Mouse (Mus musculus) MEL (cell line): ENCODE measurements around the gene Nr1h3. TPM values are rescaled to one million over a fixed set of nuclear protein-coding genes. Genes with fewer than 3 reads are reported as not detected.
A peak's percentile ranks its signal among the peaks of the same experiment; 100 is the strongest.

ENCODE experiments used
- DNase-seq: peaks from one replicate; pipeline ENCODE4 v3.0.0; 2011; ENCODE audit warnings: low read depth, low spot score
- H3K27ac ChIP-seq: 2 replicates; pipeline ENCODE4 v1.5.1; 2012; ENCODE audit warnings: low read depth, mild to moderate bottlenecking, control low read depth, low read length, moderate library complexity; ENCODE audit not compliant: control insufficient read depth
- H3K27me3 ChIP-seq, 2 experiments: fragments of 150-350 bp in 1 of 2; sonication (generic) in 1 of 2; 2 replicates each; pipeline ENCODE4 v1.6.1; 2012; ENCODE audit warnings: low read length in 2 of 2, mild to moderate bottlenecking in 2 of 2, improper control_type of control experiment in 1 of 2, moderate library complexity in 1 of 2; ENCODE audit not compliant: insufficient read depth in 2 of 2, control insufficient read depth in 1 of 2
- H3K36me3 ChIP-seq, 2 experiments: 2 replicates each; pipeline ENCODE4 v1.6.1; 2012 to 2014; ENCODE audit warnings: low read length in 2 of 2, improper control_type of control experiment in 1 of 2, inconsistent platforms in 1 of 2, mild to moderate bottlenecking in 1 of 2; ENCODE audit not compliant: insufficient read depth in 2 of 2, control insufficient read depth in 1 of 2
- H3K4me1 ChIP-seq, 2 experiments: fragments of 150-350 bp in 1 of 2; sonication (generic) in 1 of 2; 2 replicates each; pipeline ENCODE4 v1.6.1; 2012; ENCODE audit warnings: low read length in 2 of 2, improper control_type of control experiment in 1 of 2, mild to moderate bottlenecking in 1 of 2; ENCODE audit not compliant: insufficient read depth in 2 of 2, control insufficient read depth in 1 of 2
- H3K4me3 ChIP-seq, 2 experiments: fragments of 150-350 bp in 1 of 2; sonication (generic) in 1 of 2; 2 replicates each; pipeline ENCODE4 v1.5.1; 2012; ENCODE audit warnings: low read depth in 2 of 2, low read length in 2 of 2, mild to moderate bottlenecking in 2 of 2, moderate library complexity in 2 of 2, control low read depth in 1 of 2, improper control_type of control experiment in 1 of 2; ENCODE audit not compliant: control insufficient read depth in 1 of 2, insufficient read depth in 1 of 2
- H3K79me2 ChIP-seq: 2 replicates; pipeline ENCODE4 v1.6.1; 2012; ENCODE audit warnings: mild to moderate bottlenecking, low read length, moderate library complexity; ENCODE audit not compliant: control insufficient read depth, poor library complexity, insufficient read depth
- H3K9ac ChIP-seq: 2 replicates; pipeline ENCODE4 v1.6.1; 2012; ENCODE audit warnings: low read depth, mild to moderate bottlenecking, control low read depth, low read length, moderate library complexity; ENCODE audit not compliant: control insufficient read depth, poor library complexity, severe bottlenecking
- H3K9me3 ChIP-seq: fragments of 150-350 bp; sonication (generic); replicated peaks from 2 replicates; pipeline ENCODE4 v1.6.1; 2012; ENCODE audit warnings: mild to moderate bottlenecking, low read length, improper control_type of control experiment, moderate library complexity; ENCODE audit not compliant: insufficient read depth
- CHD2 ChIP-seq: IDR thresholded peaks from 2 replicates; pipeline ENCODE4 v1.6.1; 2011; ENCODE audit warnings: low read length, improper control_type of control experiment
- E2F4 ChIP-seq: IDR thresholded peaks from 2 replicates; pipeline ENCODE4 v1.6.1; 2011; ENCODE audit warnings: low read depth, low read length, improper control_type of control experiment, borderline replicate concordance
- ELF1 ChIP-seq: IDR thresholded peaks from 2 replicates; pipeline ENCODE4 v1.6.1; 2014; ENCODE audit warnings: low read depth, mild to moderate bottlenecking, inconsistent platforms, low read length, improper control_type of control experiment, moderate library complexity
- EP300 ChIP-seq, 2 experiments: IDR thresholded peaks; 2 replicates each; pipeline ENCODE4 v1.6.1; 2011; ENCODE audit warnings: improper control_type of control experiment in 2 of 2, low read length in 2 of 2, low read depth in 1 of 2, mild to moderate bottlenecking in 1 of 2
- ETS1 ChIP-seq: IDR thresholded peaks from 2 replicates; pipeline ENCODE4 v1.6.1; 2012; ENCODE audit warnings: low read depth, mild to moderate bottlenecking, inconsistent platforms, low read length, improper control_type of control experiment, moderate library complexity
- HCFC1 ChIP-seq: IDR thresholded peaks from 2 replicates; pipeline ENCODE4 v1.6.1; 2012; ENCODE audit warnings: low read depth, mild to moderate bottlenecking, inconsistent platforms, low read length, improper control_type of control experiment, moderate library complexity
- MAZ ChIP-seq: IDR thresholded peaks from 2 replicates; pipeline ENCODE4 v1.6.1; 2012; ENCODE audit warnings: low read depth, mild to moderate bottlenecking, inconsistent platforms, low read length, improper control_type of control experiment
- MEF2A ChIP-seq: IDR thresholded peaks from 2 replicates; pipeline ENCODE4 v1.6.1; 2014; ENCODE audit warnings: low read depth, mild to moderate bottlenecking, inconsistent platforms, low read length, improper control_type of control experiment; ENCODE audit not compliant: poor library complexity, insufficient replicate concordance, severe bottlenecking; ENCODE audit errors: extremely low read depth
- MXI1 ChIP-seq: IDR thresholded peaks from 2 replicates; pipeline ENCODE4 v1.6.1; 2011; ENCODE audit warnings: mild to moderate bottlenecking, low read depth, low read length, improper control_type of control experiment
- NELFE ChIP-seq: IDR thresholded peaks from 2 replicates; pipeline ENCODE4 v1.6.1; 2011; ENCODE audit warnings: low read depth, low read length, improper control_type of control experiment
- NRF1 ChIP-seq: IDR thresholded peaks from 2 replicates; pipeline ENCODE4 v1.6.1; 2014; ENCODE audit warnings: low read depth, mild to moderate bottlenecking, inconsistent platforms, low read length, improper control_type of control experiment, moderate library complexity; ENCODE audit not compliant: poor library complexity, insufficient read depth, severe bottlenecking
- POLR2A ChIP-seq, 2 experiments: IDR thresholded peaks; 2 replicates each; pipeline ENCODE4 v1.6.1; 2011 to 2012; ENCODE audit warnings: low read length in 2 of 2, mild to moderate bottlenecking in 2 of 2, control low read depth in 1 of 2, improper control_type of control experiment in 1 of 2, low read depth in 1 of 2, moderate library complexity in 1 of 2; ENCODE audit not compliant: control insufficient read depth in 1 of 2, insufficient read depth in 1 of 2, poor library complexity in 1 of 2
- POLR2AphosphoS5 ChIP-seq: IDR thresholded peaks from 2 replicates; pipeline ENCODE4 v1.6.1; 2012; ENCODE audit warnings: low read depth, borderline replicate concordance, mild to moderate bottlenecking, inconsistent platforms, low read length, moderate library complexity, mixed read lengths
- RAD21 ChIP-seq: IDR thresholded peaks from 2 replicates; pipeline ENCODE4 v1.6.1; 2011; ENCODE audit warnings: mild to moderate bottlenecking, low read depth, low read length, improper control_type of control experiment
- SIN3A ChIP-seq: IDR thresholded peaks from 2 replicates; pipeline ENCODE4 v1.6.1; 2012; ENCODE audit warnings: low read length, improper control_type of control experiment, inconsistent platforms
- SMC3 ChIP-seq: IDR thresholded peaks from 2 replicates; pipeline ENCODE4 v1.6.1; 2011; ENCODE audit warnings: low read depth, low read length, improper control_type of control experiment
- UBTF ChIP-seq: IDR thresholded peaks from 2 replicates; pipeline ENCODE4 v1.6.1; 2012; ENCODE audit warnings: low read depth, mild to moderate bottlenecking, inconsistent platforms, low read length, improper control_type of control experiment, moderate library complexity, borderline replicate concordance; ENCODE audit not compliant: insufficient read depth
- ZC3H11A ChIP-seq: IDR thresholded peaks from 2 replicates; pipeline ENCODE4 v1.6.1; 2012; ENCODE audit warnings: low read depth, mild to moderate bottlenecking, inconsistent platforms, low read length, improper control_type of control experiment
- ZKSCAN1 ChIP-seq: IDR thresholded peaks from 2 replicates; pipeline ENCODE4 v1.6.1; 2012; ENCODE audit warnings: low read depth, mild to moderate bottlenecking, inconsistent platforms, low read length, improper control_type of control experiment, moderate library complexity
- ZNF384 ChIP-seq: IDR thresholded peaks from 2 replicates; pipeline ENCODE4 v1.6.1; 2012; ENCODE audit warnings: low read depth, mild to moderate bottlenecking, inconsistent platforms, low read length, improper control_type of control experiment
- polyA plus RNA-seq, 2 experiments: library from polyadenylated mRNA; stranded (reverse) in 1 of 2; unstranded in 1 of 2; fragments of >175 nt in 1 of 2; fragments of >200 nt in 1 of 2; gene quantifications; 2 replicates each; pipeline versions ENCODE4 v1.2.1 to v1.2.4; 2012; ENCODE audit warnings: low replicate concordance in 2 of 2, low read depth in 1 of 2; ENCODE audit not compliant: insufficient read length in 2 of 2, insufficient read depth in 1 of 2, missing spikeins in 1 of 2
- total RNA-seq: library from RNA; depleted of rRNA; stranded (reverse); fragments of 300-350 nt; gene quantifications from 2 replicates; pipeline ENCODE4 v1.2.3, GENCODE M21; 2012

Gene Nr1h3
- total and polyA plus RNA-seq, 3 experiments, result 3.5 to 6.9 TPM; not detected in 1

DNA sequence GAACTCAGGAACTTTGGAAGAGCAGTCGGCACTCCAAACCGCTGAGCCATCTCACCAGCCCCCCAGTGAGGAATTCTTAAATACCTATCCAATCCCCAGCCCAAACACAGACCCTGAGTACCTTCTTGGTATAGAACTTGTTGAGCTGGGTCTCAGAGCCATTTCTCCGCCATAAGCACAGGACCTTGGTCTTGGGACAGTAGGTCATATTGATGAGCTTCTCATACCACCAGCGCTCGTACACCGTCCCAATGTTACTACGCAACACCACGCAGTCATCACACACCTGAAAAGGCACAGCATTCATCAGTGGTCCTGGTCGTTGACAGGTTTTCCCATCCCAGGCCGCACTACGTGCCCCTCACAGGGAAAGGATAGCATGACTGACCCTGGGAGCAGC, 59.2 kb downstream of the Nr1h3 start:
- no peaks in the 10 kb centered on the region for H3K27me3 ChIP-seq
- no peaks in the 10 kb centered on the region; a peak in 1 of 4 replicates for H3K36me3 ChIP-seq
- no peak for DNase-seq
- no peak for TF ChIP-seq UBTF
- TF ChIP-seq MEF2A, result no peak
- TF ChIP-seq ZC3H11A, result no peak
- no peak for TF ChIP-seq NELFE
- no peak for TF ChIP-seq POLR2A (IDR thresholded peaks at IDR 0.05; ENCODE audit: control insufficient read depth in 1 of 2, insufficient read depth in 1 of 2, low read depth in 1 of 2, low read length in 2 of 2, poor library complexity in 1 of 2)
- TF ChIP-seq ZKSCAN1, result no peak
- no peak for TF ChIP-seq NRF1
- no peak for TF ChIP-seq ELF1
- TF ChIP-seq RAD21, result no peak
- TF ChIP-seq E2F4, result no peak
- no peak for TF ChIP-seq EP300 (IDR thresholded peaks at IDR 0.05; ENCODE audit: low read depth in 1 of 2, low read length in 2 of 2)
- TF ChIP-seq CHD2, result no peak
- TF ChIP-seq MAZ, result no peak
- TF ChIP-seq MXI1, result no peak
- TF ChIP-seq SIN3A, result no peak
- no peak for TF ChIP-seq ETS1
- no peak for TF ChIP-seq ZNF384
- no peak for TF ChIP-seq SMC3
- no peaks in the 10 kb centered on the region for H3K79me2 ChIP-seq
- H3K9me3 ChIP-seq, result no peaks in the 10 kb centered on the region
- H3K4me3 ChIP-seq, result no peak overlapping the region
- H3K4me1 ChIP-seq, result no peaks in the 10 kb centered on the region
- H3K27ac ChIP-seq, result no peak overlapping the region
- H3K9ac ChIP-seq, result no peak overlapping the region

DNA sequence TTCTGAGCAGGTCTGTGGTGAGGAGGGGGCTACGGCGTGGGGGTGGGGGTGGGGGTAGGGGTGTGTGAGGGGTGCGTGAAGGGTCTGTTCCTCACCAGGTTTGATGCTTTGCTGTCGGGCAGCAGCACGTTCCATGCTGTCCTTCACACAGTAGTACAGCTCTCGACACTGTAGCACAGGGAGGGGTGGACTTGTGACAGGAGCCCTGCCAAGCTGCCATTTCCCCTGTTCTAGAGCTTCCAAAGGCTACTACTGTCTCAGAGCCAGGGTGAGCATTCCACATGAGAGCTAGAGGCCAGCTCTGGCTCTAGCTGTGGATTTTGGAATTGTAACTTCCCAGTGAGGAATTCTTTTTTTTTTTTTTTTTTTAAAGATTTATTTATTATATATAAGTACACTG, 59.7 kb downstream of the Nr1h3 start:
- TF ChIP-seq POLR2A (IDR thresholded peaks at IDR 0.05; ENCODE audit: control insufficient read depth in 1 of 2, insufficient read depth in 1 of 2, low read depth in 1 of 2, low read length in 2 of 2, poor library complexity in 1 of 2) (no peak), MAZ (no peak), HCFC1 (no peak), POLR2AphosphoS5 (no peak), ZNF384 (0 out of 2 replicates have a peak, but pooled peaks have one; percentile 35)
- Histone ChIP-seq H3K27me3 (no peaks in the 10 kb centered on the region), H3K4me3 (no peak overlapping the region), H3K27ac (no peak overlapping the region), H3K79me2 (no peaks in the 10 kb centered on the region), H3K9me3 (no peaks in the 10 kb centered on the region), H3K9ac (no peak overlapping the region), H3K36me3 (no peaks in the 10 kb centered on the region; a peak in 2 of 4 replicates), H3K4me1 (no peaks in the 10 kb centered on the region)
- DNase-seq, result no peak
